Mouse (Mus musculus) liver, embryonic 11.5 days (tissue): ENCODE measurements at regions not wholly inside any gene's neighbourhood (a gene's known extent, or its start where the extent isn't known, plus 50 kb on each side); places are given as distances from the start of the nearest gene placed in this dataset.
"Not testable (repeated sequence)": the region's sequence is repeated elsewhere in the genome, so short reads cannot be mapped to it uniquely, and the experiment has no call there.

Source experiments
- ATAC-seq: fragments of 200-750 bp; cut with Nextera tagmentation; replicated peaks from 2 replicates; pipeline ENCODE4 v1.8.0; 2017; ENCODE audit warnings: moderate number of reproducible peaks, mild to moderate bottlenecking, moderate TSS enrichment, moderate library complexity; ENCODE audit not compliant: low FRiP score
- DNase-seq: peaks from one replicate; pipeline ENCODE4 v3.0.0-alpha.2; 2017; ENCODE audit warnings: low spot score
- H3K27ac ChIP-seq: fragments of 300-500 bp; sonication (generic); 2 replicates; pipeline ENCODE4 v1.5.1; 2014; ENCODE audit warnings: mild to moderate bottlenecking, low read depth, low read length, control low read depth
- H3K27me3 ChIP-seq: fragments of 300-500 bp; sonication (generic); replicated peaks from 2 replicates; pipeline ENCODE4 v1.6.1; 2014; ENCODE audit warnings: low read length, mixed read lengths; ENCODE audit not compliant: control insufficient read depth, insufficient read depth
- H3K36me3 ChIP-seq: fragments of 300-500 bp; sonication (generic); 2 replicates; pipeline ENCODE4 v1.6.1; 2014; ENCODE audit warnings: mild to moderate bottlenecking, low read length, moderate library complexity, mixed read lengths; ENCODE audit not compliant: control insufficient read depth, insufficient read depth
- H3K4me1 ChIP-seq: fragments of 300-500 bp; sonication (generic); replicated peaks from 2 replicates; pipeline ENCODE4 v1.6.1; 2014; ENCODE audit warnings: low read length, mixed read lengths; ENCODE audit not compliant: control insufficient read depth, insufficient read depth
- H3K4me2 ChIP-seq: fragments of 300-500 bp; sonication (generic); 2 replicates; pipeline ENCODE4 v1.6.1; 2014; ENCODE audit warnings: mild to moderate bottlenecking, control low read depth, moderate library complexity
- H3K4me3 ChIP-seq: fragments of 300-500 bp; sonication (generic); 2 replicates; pipeline ENCODE4 v1.5.1; 2014; ENCODE audit warnings: low read depth, low read length, control low read depth
- H3K9ac ChIP-seq: fragments of 300-500 bp; sonication (generic); 2 replicates; pipeline ENCODE4 v1.6.1; 2014; ENCODE audit warnings: low read depth, low read length, control low read depth
- H3K9me3 ChIP-seq: fragments of 300-500 bp; sonication (generic); 2 replicates; pipeline ENCODE4 v1.6.1; 2016; ENCODE audit warnings: low read length, inconsistent platforms, mixed read lengths; ENCODE audit not compliant: control insufficient read depth
- WGBS: fragments of 180-500 bp; shearing (Covaris S2); extraction: QIAGEN DNeasy Blood & Tissue Kit; methylation state at CpG from one replicate; pipeline ENCODE4 v1.1.7; 2014; 5-methylcytosine and 5-hydroxymethylcytosine counted together

- H3K36me3 ChIP-seq: no peaks in the 10 kb centered on the region
- WGBS: 67% methylated on average over 4 of the region's 4 CpGs
- DNase-seq: no peak
- H3K4me3 ChIP-seq: no peak overlapping the region
- no peak overlapping the region for H3K9ac ChIP-seq
- ATAC-seq: no peak
- H3K27ac ChIP-seq: no peak overlapping the region
- no peaks in the 10 kb centered on the region for H3K9me3 ChIP-seq
- H3K27me3 ChIP-seq: no peaks in the 10 kb centered on the region
- no peak overlapping the region for H3K4me2 ChIP-seq
- H3K4me1 ChIP-seq: no peaks in the 10 kb centered on the region
These were observed 1299.0 kb upstream of the Tacstd2 start for GRCm38 (mm10) chr6:68834633-68835032.

DNA sequence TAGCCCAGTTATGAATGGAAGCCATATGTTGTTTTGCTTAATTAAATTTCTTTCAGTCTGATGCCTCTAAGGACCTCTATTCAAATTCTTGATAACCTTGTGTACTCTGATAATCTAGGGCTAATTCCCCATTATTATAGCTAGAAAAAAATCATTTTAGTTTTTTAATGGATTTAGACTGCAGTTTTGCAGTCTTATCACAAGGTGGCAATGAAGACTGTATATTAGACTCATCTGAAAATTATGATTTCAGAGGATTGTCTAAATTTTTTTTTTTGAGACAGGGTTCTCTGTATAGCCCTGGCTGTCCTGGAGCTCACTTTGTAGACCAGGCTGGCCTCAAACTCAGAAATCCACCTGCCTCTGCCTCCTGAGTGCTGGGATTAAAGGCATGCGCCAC is 1292.9 kb upstream of the Tacstd2 start:
- H3K9me3 ChIP-seq, H3K4me3 ChIP-seq, DNase-seq, H3K4me1 ChIP-seq, ATAC-seq, H3K27me3 ChIP-seq, H3K27ac ChIP-seq, H3K9ac ChIP-seq, H3K36me3 ChIP-seq, H3K4me2 ChIP-seq: not testable (repeated sequence)
- 96% methylated on average over 1 of the region's 1 CpGs for WGBS

GRCm38 (mm10) chr6:68813346-68813745 is 1277.8 kb upstream of the Tacstd2 start:
- ATAC-seq: no peak
- DNase-seq: no peak
- Histone ChIP-seq H3K4me1 (no peaks in the 10 kb centered on the region), H3K27ac (no peak overlapping the region), H3K27me3 (no peaks in the 10 kb centered on the region), H3K9ac (no peak overlapping the region), H3K36me3 (no peaks in the 10 kb centered on the region), H3K4me2 (no peak overlapping the region), H3K9me3 (no peaks in the 10 kb centered on the region), H3K4me3 (no peak overlapping the region)
- 77% methylated on average over 3 of the region's 3 CpGs for WGBS

DNA sequence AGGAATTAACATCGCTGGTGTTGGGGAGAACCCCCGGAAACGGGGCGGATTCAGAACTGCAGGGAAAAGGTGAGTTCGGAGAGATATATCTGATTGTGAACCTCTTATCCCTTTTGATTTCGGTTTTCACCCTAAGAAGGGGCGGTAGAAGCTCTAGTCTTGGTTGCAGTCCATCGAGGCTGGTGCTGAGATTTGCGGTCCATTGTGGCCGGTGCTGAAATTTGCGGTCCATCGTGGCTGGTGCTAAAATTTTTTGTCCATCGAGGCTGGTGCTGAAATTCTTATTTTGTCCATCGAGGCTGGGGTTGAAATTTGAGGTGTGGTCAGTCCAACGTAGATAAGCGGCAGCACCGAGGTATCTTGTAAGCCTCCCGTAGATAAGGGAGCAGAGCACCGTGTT is 1263.6 kb upstream of the Tacstd2 start:
- not testable (repeated sequence) for DNase-seq, ATAC-seq, H3K4me3 ChIP-seq, H3K4me1 ChIP-seq, H3K9me3 ChIP-seq, H3K36me3 ChIP-seq, H3K4me2 ChIP-seq, H3K27me3 ChIP-seq, H3K27ac ChIP-seq, H3K9ac ChIP-seq
- WGBS: 84% methylated on average over 16 of the region's 19 CpGs

DNA sequence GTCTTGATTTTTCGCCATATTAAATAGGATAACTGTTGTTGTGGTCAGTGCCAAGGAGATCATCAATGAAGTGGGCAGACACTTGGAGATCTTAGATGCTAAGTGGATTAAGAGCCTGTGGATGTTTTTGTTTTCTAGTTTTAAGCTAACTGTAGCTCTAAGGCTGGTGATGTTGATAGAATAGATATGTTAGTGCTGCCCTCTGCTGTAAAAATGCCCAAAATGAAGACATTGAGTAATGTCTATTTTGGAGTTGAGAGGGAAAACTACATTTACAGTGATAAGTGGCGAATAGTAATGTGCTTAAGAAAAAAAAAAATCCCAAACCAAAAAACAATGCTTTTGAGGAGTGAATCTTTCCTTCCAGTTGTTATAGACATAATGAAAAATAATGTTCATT is 1235.9 kb upstream of the Tacstd2 start:
- Histone ChIP-seq H3K9me3 (0 out of 2 replicates have a peak, but pooled peaks cover 2% of the 10 kb centered on the region), H3K4me3 (no peak overlapping the region), H3K27me3 (no peaks in the 10 kb centered on the region), H3K27ac (no peak overlapping the region), H3K9ac (no peak overlapping the region), H3K4me1 (no peaks in the 10 kb centered on the region), H3K4me2 (no peak overlapping the region), H3K36me3 (no peaks in the 10 kb centered on the region)
- no peak for DNase-seq
- ATAC-seq: no peak
- WGBS: 71% methylated on average over 2 of the region's 2 CpGs

DNA sequence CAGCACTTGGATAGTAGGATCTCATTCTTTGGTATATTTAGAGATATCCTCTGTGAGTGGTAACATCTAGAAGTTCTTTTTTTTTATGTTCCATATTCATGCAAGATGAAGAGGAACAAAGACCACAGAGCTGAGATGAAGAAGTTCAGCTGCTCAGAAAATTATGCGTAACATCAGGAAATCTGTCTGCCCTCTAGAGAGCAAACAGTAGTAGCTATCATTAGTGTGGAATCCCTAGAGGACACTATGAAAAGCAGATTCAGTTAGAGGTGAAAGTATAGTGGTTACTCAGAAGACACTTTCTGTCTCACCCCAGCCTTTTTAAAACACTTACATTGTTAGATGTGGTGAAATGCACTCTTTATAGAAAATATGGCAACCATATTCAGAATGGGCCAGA is 1214.9 kb upstream of the Tacstd2 start:
- DNase-seq (no peak), ATAC-seq (no peak)
- Histone ChIP-seq H3K4me3 (no peak overlapping the region), H3K9ac (no peak overlapping the region), H3K36me3 (no peaks in the 10 kb centered on the region), H3K4me2 (no peak overlapping the region), H3K4me1 (no peaks in the 10 kb centered on the region), H3K9me3 (no peaks in the 10 kb centered on the region), H3K27ac (no peak overlapping the region), H3K27me3 (no peaks in the 10 kb centered on the region)
- WGBS: 92% methylated on average over 1 of the region's 1 CpGs

- 64% methylated on average over 3 of the region's 3 CpGs for WGBS
- H3K4me1 ChIP-seq: no peaks in the 10 kb centered on the region
These were observed 1214.1 kb upstream of the Tacstd2 start for GRCm38 (mm10) chr6:68749699-68750098.

DNA sequence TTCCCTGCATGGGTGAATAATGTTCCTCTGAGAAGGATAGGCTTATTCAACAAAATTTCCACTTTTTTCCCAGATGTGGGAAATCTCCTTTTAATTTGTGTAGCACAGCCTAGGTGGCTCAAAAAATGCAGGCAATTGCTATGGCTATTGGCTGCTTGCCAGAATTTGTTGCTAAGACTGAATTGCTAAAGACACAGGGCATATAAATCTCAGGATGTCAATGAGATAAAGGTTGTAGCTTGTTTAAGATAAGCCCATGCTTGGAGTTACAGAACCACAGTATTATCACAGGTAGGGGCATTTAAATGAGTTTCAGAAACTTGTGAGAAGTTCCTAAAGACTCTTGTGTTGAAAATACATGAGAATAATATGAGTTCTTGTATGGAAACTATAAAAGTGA is 1203.0 kb upstream of the Tacstd2 start:
- Histone ChIP-seq H3K4me1 (no peaks in the 10 kb centered on the region), H3K27ac (no peak overlapping the region), H3K4me2 (no peak overlapping the region), H3K4me3 (no peak overlapping the region), H3K36me3 (no peaks in the 10 kb centered on the region), H3K9ac (no peak overlapping the region), H3K27me3 (no peaks in the 10 kb centered on the region), H3K9me3 (no peaks in the 10 kb centered on the region)
- DNase-seq: no peak
- ATAC-seq: no peak

More at GRCm38 (mm10) chr6:68749699-68750098, 1214.1 kb upstream of the Tacstd2 start:
- Histone ChIP-seq H3K9me3 (no peaks in the 10 kb centered on the region), H3K9ac (no peak overlapping the region), H3K4me2 (no peak overlapping the region), H3K27me3 (no peaks in the 10 kb centered on the region), H3K4me3 (no peak overlapping the region), H3K36me3 (no peaks in the 10 kb centered on the region), H3K27ac (no peak overlapping the region)
- ATAC-seq (no peak), DNase-seq (no peak)

- 93% methylated on average over 3 of the region's 3 CpGs for WGBS
- H3K27me3 ChIP-seq: no peaks in the 10 kb centered on the region
- H3K4me2 ChIP-seq: no peak overlapping the region
- H3K27ac ChIP-seq: no peak overlapping the region
- no peaks in the 10 kb centered on the region for H3K36me3 ChIP-seq
- no peaks in the 10 kb centered on the region for H3K4me1 ChIP-seq
- DNase-seq (no peak), ATAC-seq (no peak)
- no peaks in the 10 kb centered on the region for H3K9me3 ChIP-seq
- no peak overlapping the region for H3K9ac ChIP-seq
- no peak overlapping the region for H3K4me3 ChIP-seq
These were observed 1201.1 kb upstream of the Tacstd2 start for GRCm38 (mm10) chr6:68736647-68737046.
